ENCODE assay signal across 18 mouse cellular contexts in genomic region chr3:104518931-104519330, GRCm38 (mm10). TPM values are rescaled to one million over a fixed set of nuclear protein-coding genes. Genes with fewer than 3 reads are reported as not detected.
DNase-seq lines count a peak whose midpoint lies in the region; ATAC-seq and TF ChIP-seq lines count a peak whose summit lies in the region.
"Had no signal": no experiment of that assay in that cellular context is flagged by ENCODE, and none has a peak within 500 bp of the region (broad histone marks: within the 10 kb centered on the region; RNA-seq: fewer than 3 reads in every experiment).

No protein-coding gene starts in this region.

- H3K4me2 ChIP-seq in hindbrain, postnatal 0 days (ENCODE audit: low read depth, low read length) = no peak overlapping the region
- H3K4me2 ChIP-seq in hindbrain, embryonic 13.5 days = no peak overlapping the region
- no peak overlapping the region for H3K4me2 ChIP-seq in liver, embryonic 13.5 days
- H3K4me2 ChIP-seq: embryonic facial prominence, embryonic 13.5 days; heart, embryonic 13.5 days; hindbrain, embryonic 15.5 days; lung, embryonic 14.5 days had no signal

- WGBS in hindbrain, postnatal 0 days = 63% methylated on average over 6 of the region's 6 CpGs
- 76% methylated on average over 6 of the region's 6 CpGs for WGBS in hindbrain, embryonic 13.5 days
- WGBS in liver, embryonic 13.5 days (ENCODE audit: insufficient replicate concordance) = 55% methylated on average over 6 of the region's 6 CpGs

- no peaks in the 10 kb centered on the region for H3K36me3 ChIP-seq in hindbrain, postnatal 0 days (ENCODE audit: insufficient read depth, low read length)
- H3K36me3 ChIP-seq in hindbrain, embryonic 13.5 days = no peaks in the 10 kb centered on the region
- no peaks in the 10 kb centered on the region for H3K36me3 ChIP-seq in liver, embryonic 13.5 days
- H3K36me3 ChIP-seq: embryonic facial prominence, embryonic 13.5 days; forebrain, embryonic 10.5 days; heart, embryonic 13.5 days; hindbrain, embryonic 15.5 days; limb, embryonic 10.5 days had no signal

- no peak overlapping the region for H3K4me3 ChIP-seq in hindbrain, postnatal 0 days (ENCODE audit: low read length)
- no peak overlapping the region for H3K4me3 ChIP-seq in hindbrain, embryonic 13.5 days
- H3K4me3 ChIP-seq in liver, embryonic 13.5 days (replicated peaks) = no peak overlapping the region
- H3K4me3 ChIP-seq: embryonic facial prominence, embryonic 13.5 days; forebrain, embryonic 10.5 days; heart, embryonic 13.5 days; hindbrain, embryonic 15.5 days; limb, embryonic 10.5 days had no signal

- TF ChIP-seq CTCF in hindbrain, postnatal 0 days (IDR thresholded peaks at IDR 0.05; ENCODE audit: low read depth) = peak; percentile 3; the same call in 1 of the 2 replicates

- H3K9me3 ChIP-seq in hindbrain, postnatal 0 days (ENCODE audit: low read length) = no peaks in the 10 kb centered on the region
- no peaks in the 10 kb centered on the region for H3K9me3 ChIP-seq in hindbrain, embryonic 13.5 days
- H3K9me3 ChIP-seq in liver, embryonic 13.5 days (replicated peaks) = no peaks in the 10 kb centered on the region
- H3K9me3 ChIP-seq: embryonic facial prominence, embryonic 13.5 days; forebrain, embryonic 10.5 days; heart, embryonic 13.5 days; hindbrain, embryonic 15.5 days; limb, embryonic 10.5 days had no signal

- no peaks in the 10 kb centered on the region for H3K4me1 ChIP-seq in hindbrain, postnatal 0 days (ENCODE audit: insufficient read depth, low read length)
- H3K4me1 ChIP-seq in hindbrain, embryonic 13.5 days (replicated peaks) = peaks cover 9% of the 10 kb centered on the region; the same call in 1 of the 2 replicates
- H3K4me1 ChIP-seq in liver, embryonic 13.5 days (replicated peaks) = peaks cover 9% of the 10 kb centered on the region
- H3K4me1 ChIP-seq: embryonic facial prominence, embryonic 13.5 days; forebrain, embryonic 10.5 days; hindbrain, embryonic 15.5 days; limb, embryonic 10.5 days had no signal

- no peaks in the 10 kb centered on the region for H3K27me3 ChIP-seq in hindbrain, postnatal 0 days (ENCODE audit: insufficient read depth, low read length)
- H3K27me3 ChIP-seq in hindbrain, embryonic 13.5 days = no peaks in the 10 kb centered on the region
- no peaks in the 10 kb centered on the region for H3K27me3 ChIP-seq in liver, embryonic 13.5 days
- H3K27me3 ChIP-seq: embryonic facial prominence, embryonic 13.5 days; heart, embryonic 13.5 days; hindbrain, embryonic 15.5 days had no signal

- no peak for ATAC-seq in hindbrain, postnatal 0 days
- no peak for ATAC-seq in hindbrain, embryonic 13.5 days (ENCODE audit: low FRiP score)
- ATAC-seq in common myeloid progenitor, adult 5-6 weeks (replicated peaks; ENCODE audit: low read depth, poor library complexity, severe bottlenecking) = 0 out of 2 replicates have a peak, but pooled peaks have one; percentile 3
- peak; percentile 26; the same call in 1 of the 2 replicates for ATAC-seq in liver, embryonic 13.5 days (ENCODE audit: low read depth)

- DNase-seq in hindbrain, postnatal 0 days (ENCODE audit: low spot score) = no peak
- DNase-seq in kidney, adult 8-10 months = peak; percentile 67 to 74
- no peak for DNase-seq in liver, embryonic 13.5 days
- DNase-seq in right cerebral cortex, adult 18-20 months = no peak
- no peak for DNase-seq in adrenal gland, adult 18-20 months (ENCODE audit: low spot score in 2 of 2)
- DNase-seq: adrenal gland, adult 8-10 months; cerebellum, adult 18-20 months; gastrocnemius, postnatal 36 days; lung, embryonic 14.5 days; midbrain, embryonic 14.5 days; right cerebral cortex, postnatal 25 days had no signal

- no peak overlapping the region for H3K27ac ChIP-seq in hindbrain, postnatal 0 days
- no peak overlapping the region for H3K27ac ChIP-seq in hindbrain, embryonic 13.5 days
- H3K27ac ChIP-seq in liver, embryonic 13.5 days = no peak overlapping the region
- H3K27ac ChIP-seq: embryonic facial prominence, embryonic 13.5 days; forebrain, embryonic 10.5 days; heart, embryonic 13.5 days; hindbrain, embryonic 15.5 days; limb, embryonic 10.5 days had no signal

- H3K9ac ChIP-seq in hindbrain, postnatal 0 days (replicated peaks; ENCODE audit: low read length) = no peak overlapping the region
- H3K9ac ChIP-seq in hindbrain, embryonic 13.5 days = no peak overlapping the region
- no peak overlapping the region for H3K9ac ChIP-seq in liver, embryonic 13.5 days
- H3K9ac ChIP-seq: embryonic facial prominence, embryonic 13.5 days; heart, embryonic 13.5 days; hindbrain, embryonic 15.5 days; lung, embryonic 14.5 days had no signal

RNA-seq across cellular contexts. Expression of gene Lrig2, which starts 7.2 kb away (rescaled TPM):
- 32.1 and 35.7 TPM in 2 replicates for total RNA-seq in hindbrain, postnatal 0 days (2014; rRNA removed)
- polyA plus RNA-seq in hindbrain, postnatal 0 days (2015; fragmentation: Nextera tagmentation; extraction: Ambion mirVana) = 15.6 and 16.9 TPM in 2 replicates
- polyA plus RNA-seq in hindbrain, embryonic 13.5 days (2015; fragmentation: Nextera tagmentation; extraction: Ambion mirVana) = 27.1 and 30.5 TPM in 2 replicates
- 15.1 and 20.4 TPM in 2 replicates for total RNA-seq in common myeloid progenitor, adult 5-6 weeks (2017)
- 2.8 and 3.5 TPM in 2 replicates for polyA plus RNA-seq in liver, embryonic 13.5 days (2015; fragmentation: Nextera tagmentation; extraction: Ambion mirVana)
- total RNA-seq in adrenal gland, adult 18-20 months (2021) = 10 to 100 TPM; 11.7 to 14.5 TPM

Comparison
In these comparisons a context has a peak if more than half of its experiments do, and no peak if none do; other contexts are left out.
1. ATAC-seq: peak in common myeloid progenitor, adult 5-6 weeks (single experiment) and liver, embryonic 13.5 days (single experiment); none in hindbrain, postnatal 0 days (single experiment) and hindbrain, embryonic 13.5 days (single experiment).
2. DNase-seq: peak in kidney, adult 8-10 months (2 of 2); none in hindbrain, postnatal 0 days (single experiment), liver, embryonic 13.5 days (single experiment), right cerebral cortex, adult 18-20 months (single experiment) and adrenal gland, adult 18-20 months (0 of 2).